Comparison of ENCODE assay signal across 19 mouse cellular contexts in genomic region chr13:11869971-11870370, GRCm38 (mm10).
"Had no signal": no experiment of that assay in that cellular context is flagged by ENCODE, and none has a peak within 500 bp of the region (broad histone marks: within the 10 kb centered on the region; RNA-seq: fewer than 3 reads in every experiment).

No protein-coding gene starts in this region.

- H3K9me3 ChIP-seq: midbrain, embryonic 10.5 days; midbrain, embryonic 12.5 days; midbrain, embryonic 15.5 days; neural tube, embryonic 13.5 days; neural tube, embryonic 15.5 days; stomach, embryonic 15.5 days had no signal

- H3K4me2 ChIP-seq: midbrain, embryonic 12.5 days; midbrain, embryonic 15.5 days; neural tube, embryonic 13.5 days; neural tube, embryonic 15.5 days; stomach, embryonic 15.5 days had no signal

- H3K9ac ChIP-seq: liver, embryonic 14.5 days; midbrain, embryonic 12.5 days; midbrain, embryonic 15.5 days; neural tube, embryonic 13.5 days; neural tube, embryonic 15.5 days; stomach, embryonic 15.5 days had no signal

- H3K4me3 ChIP-seq: midbrain, embryonic 10.5 days; midbrain, embryonic 12.5 days; midbrain, embryonic 15.5 days; myocyte; neural tube, embryonic 13.5 days; neural tube, embryonic 15.5 days; stomach, embryonic 15.5 days had no signal

- ATAC-seq: midbrain, embryonic 15.5 days had no signal

- H3K4me1 ChIP-seq: midbrain, embryonic 10.5 days; midbrain, embryonic 12.5 days; midbrain, embryonic 15.5 days; neural tube, embryonic 13.5 days; neural tube, embryonic 15.5 days; stomach, embryonic 15.5 days had no signal

- DNase-seq: lung, adult 2 months; lung, postnatal 10 days; lung, postnatal 4 days; right cerebral cortex, adult 18-20 months; right cerebral cortex, postnatal 25 days; right cerebral cortex, postnatal 4 days; spleen, adult 18-20 months; thymus, adult 2 months; thymus, postnatal 25 days; thymus, postnatal 4 days had no signal

- H3K36me3 ChIP-seq: midbrain, embryonic 10.5 days; midbrain, embryonic 12.5 days; midbrain, embryonic 15.5 days; neural tube, embryonic 13.5 days; neural tube, embryonic 15.5 days; stomach, embryonic 15.5 days had no signal

- H3K27ac ChIP-seq: liver, embryonic 14.5 days; midbrain, embryonic 10.5 days; midbrain, embryonic 12.5 days; midbrain, embryonic 15.5 days; neural tube, embryonic 13.5 days; neural tube, embryonic 15.5 days; stomach, embryonic 15.5 days; stomach, postnatal 0 days had no signal

- H3K27me3 ChIP-seq: midbrain, embryonic 12.5 days; midbrain, embryonic 15.5 days; neural tube, embryonic 13.5 days; neural tube, embryonic 15.5 days; stomach, embryonic 15.5 days had no signal
